Mouse (Mus musculus) bone marrow, adult 2 months (tissue): ENCODE measurements around the gene Dupd1.

Source experiments
- CTCF ChIP-seq: fragments of 200-500 bp; IDR thresholded peaks from 2 replicates; pipeline ENCODE4 v1.5.1; 2011; ENCODE audit warnings: low read length, control low read depth; ENCODE audit not compliant: control insufficient read depth, insufficient read depth
- POLR2A ChIP-seq: fragments of 200-500 bp; IDR thresholded peaks from 2 replicates; pipeline ENCODE4 v1.6.1; 2011; ENCODE audit warnings: low read depth, mild to moderate bottlenecking, control low read depth, low read length, borderline replicate concordance; ENCODE audit not compliant: control insufficient read depth

DNA sequence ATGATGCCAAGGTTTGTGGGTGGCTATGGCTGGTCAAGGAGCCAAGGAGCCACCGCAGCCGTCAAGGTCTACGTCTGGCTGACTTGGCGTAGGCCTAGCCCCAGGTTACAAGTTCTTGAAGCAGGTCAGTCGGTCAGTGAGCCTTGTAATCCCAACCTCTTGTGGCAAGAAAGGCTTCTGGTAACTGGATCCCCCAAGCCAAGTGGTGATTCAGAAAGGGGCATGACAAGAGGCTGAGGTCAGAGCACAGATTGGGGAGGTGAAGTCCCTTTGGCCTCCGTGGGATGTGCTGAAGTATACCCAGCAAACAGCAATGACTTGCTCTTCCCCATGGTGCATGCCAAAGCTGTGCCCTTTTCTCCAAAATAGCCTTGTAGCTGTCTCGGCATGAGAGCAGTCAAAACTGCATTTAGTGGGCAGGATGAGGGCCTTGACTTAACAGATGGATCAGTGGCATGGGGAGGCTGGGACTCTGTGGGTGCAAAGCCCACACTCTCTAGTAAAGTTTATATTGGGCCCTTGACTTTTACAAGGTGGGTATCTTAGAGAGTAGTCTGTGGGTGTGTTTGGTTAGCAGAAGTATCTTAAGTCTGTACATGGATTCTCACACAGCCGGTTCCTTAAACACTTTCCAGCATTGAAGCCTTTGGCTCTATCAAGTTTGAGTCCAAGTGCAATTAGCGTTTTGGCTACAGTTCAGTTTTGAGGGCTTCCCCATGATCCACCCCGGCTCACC, 28.8 kb downstream of the Dupd1 start:
- TF ChIP-seq CTCF (no peak), POLR2A (no peak)
